Mouse (Mus musculus) CH12.LX (cell line): ENCODE measurements around the gene Sucnr1.

ENCODE experiments used
- CTCF ChIP-seq, 2 experiments: IDR thresholded peaks in 1 of 2; conservative IDR thresholded peaks in 1 of 2; 2 replicates each; pipeline ENCODE4 v1.5.1; 2011 to 2012; ENCODE audit warnings: low read depth in 2 of 2, low read length in 2 of 2, improper control_type of control experiment in 1 of 2, inconsistent platforms in 1 of 2, mild to moderate bottlenecking in 1 of 2, moderate library complexity in 1 of 2
- GABPA ChIP-seq: IDR thresholded peaks from 2 replicates; pipeline ENCODE4 v1.6.1; 2012; ENCODE audit warnings: low read depth, low read length, improper control_type of control experiment, inconsistent platforms; ENCODE audit not compliant: insufficient replicate concordance
- NRF1 ChIP-seq: IDR thresholded peaks from 2 replicates; pipeline ENCODE4 v1.6.1; 2014; ENCODE audit warnings: low read depth, mild to moderate bottlenecking, inconsistent platforms, low read length, improper control_type of control experiment, moderate library complexity
- POLR2AphosphoS2 ChIP-seq: IDR thresholded peaks from 2 replicates; pipeline ENCODE4 v1.6.1; 2011; ENCODE audit warnings: low read depth, low read length, improper control_type of control experiment
- ZC3H11A ChIP-seq: IDR thresholded peaks from 2 replicates; pipeline ENCODE4 v1.6.1; 2012; ENCODE audit warnings: low read depth, mild to moderate bottlenecking, inconsistent platforms, low read length, improper control_type of control experiment

- TF ChIP-seq CTCF (conservative IDR thresholded peaks at IDR 0.05 in 1 of 2, IDR thresholded peaks at IDR 0.05 in 1 of 2; ENCODE audit: low read depth in 2 of 2, low read length in 2 of 2) (no peak), POLR2AphosphoS2 (no peak), ZC3H11A (no peak), NRF1 (no peak), GABPA (no peak)
Measured at GRCm38 (mm10) chr3:60108815-60109214, 27.1 kb downstream of the Sucnr1 start.
